Mouse (Mus musculus) testis, adult 2 months (tissue): Measurements from ENCODE around the gene Tns4.

ENCODE experiments used
- CTCF ChIP-seq: fragments of 200-500 bp; IDR thresholded peaks from 2 replicates; pipeline ENCODE4 v1.5.1; 2012; ENCODE audit warnings: low read depth, mild to moderate bottlenecking, inconsistent platforms, low read length, moderate library complexity; ENCODE audit not compliant: control insufficient read depth, insufficient read depth, insufficient replicate concordance
- POLR2A ChIP-seq: fragments of 200-500 bp; IDR thresholded peaks from 2 replicates; pipeline ENCODE4 v1.6.1; 2012; ENCODE audit warnings: low read depth, mild to moderate bottlenecking, inconsistent platforms, low read length, moderate library complexity; ENCODE audit not compliant: control insufficient read depth

GRCm38 (mm10) chr11:99036254-99036653, 52.9 kb downstream of the Tns4 start:
- TF ChIP-seq CTCF (no peak), POLR2A (no peak)
